Mouse (Mus musculus) adrenal gland, postnatal 25 days (tissue): ENCODE data around the gene Rab43. TPM values are rescaled to one million over a fixed set of nuclear protein-coding genes. Genes with fewer than 3 reads are reported as not detected.
A peak's percentile ranks its signal among the peaks of the same experiment; 100 is the strongest.

ENCODE experiments used
- DNase-seq: peaks from one replicate; pipeline ENCODE4 v3.0.0; 2021; ENCODE audit warnings: mixed read lengths
- total RNA-seq: library from RNA; stranded (reverse); gene quantifications from 2 replicates; pipeline ENCODE4 v1.2.3, GENCODE M21; 2021

Rab43 gene
- total RNA-seq, 1 experiment from 2014 or later = 34.9 TPM

DNA sequence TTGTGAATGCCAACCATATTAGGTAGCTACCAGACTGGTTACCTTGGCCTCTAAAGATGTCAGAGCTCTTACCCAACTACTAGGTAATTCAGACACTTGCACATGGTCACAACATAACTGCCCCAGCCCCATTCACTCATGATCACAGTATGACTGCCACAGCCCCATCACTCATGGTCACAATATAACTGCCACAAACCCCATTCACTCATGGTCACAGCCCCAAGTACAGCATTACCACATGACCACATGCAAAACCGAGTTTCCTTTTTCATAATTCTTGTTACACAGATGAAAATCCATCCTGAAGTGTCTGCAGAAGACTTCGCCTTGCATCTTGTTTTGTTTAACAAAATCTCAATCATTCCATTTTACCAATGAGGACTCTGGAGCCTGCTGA is 63.9 kb downstream of the Rab43 start:
- DNase-seq = no peak

DNA sequence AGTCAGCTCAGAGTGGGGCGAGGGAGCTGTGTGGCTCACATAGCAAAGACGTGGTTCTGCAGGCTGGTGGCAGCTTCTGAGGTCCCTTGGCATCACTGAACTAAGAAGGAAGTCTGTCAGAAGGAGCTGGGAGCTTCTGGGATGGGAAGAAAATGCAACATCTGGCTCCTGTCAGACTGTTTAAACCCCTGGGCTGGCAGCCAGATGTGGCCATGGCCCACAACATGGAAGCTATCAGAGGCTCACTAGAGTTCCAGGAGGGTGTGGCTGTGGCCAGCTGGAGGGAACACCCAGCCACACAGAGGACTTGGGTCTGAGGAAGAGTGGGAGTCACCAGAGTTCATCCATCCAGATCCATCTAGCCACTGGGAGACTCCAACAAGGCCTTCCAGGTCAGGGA is 65.1 kb downstream of the Rab43 start:
- no peak for DNase-seq

DNA sequence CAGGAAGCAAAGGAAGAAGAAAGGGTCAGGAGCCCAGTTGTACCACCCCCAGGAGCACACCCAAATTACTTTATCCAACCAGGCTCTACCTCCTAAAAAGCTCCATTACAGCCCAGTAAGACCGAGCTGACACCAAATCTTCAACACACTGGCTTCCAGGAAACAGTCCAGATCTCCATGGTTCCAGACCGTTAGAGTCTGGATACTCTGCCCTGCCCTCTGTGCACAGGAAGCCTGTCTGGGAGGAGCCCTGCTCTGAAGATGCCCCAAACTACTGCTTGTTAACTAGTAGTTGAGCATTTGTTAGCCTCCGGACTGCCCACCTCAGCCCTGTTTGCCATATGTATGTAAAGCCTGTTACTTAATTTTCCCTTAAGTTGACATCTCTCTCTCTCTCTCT is 65.9 kb downstream of the Rab43 start:
- no peak for DNase-seq

DNA sequence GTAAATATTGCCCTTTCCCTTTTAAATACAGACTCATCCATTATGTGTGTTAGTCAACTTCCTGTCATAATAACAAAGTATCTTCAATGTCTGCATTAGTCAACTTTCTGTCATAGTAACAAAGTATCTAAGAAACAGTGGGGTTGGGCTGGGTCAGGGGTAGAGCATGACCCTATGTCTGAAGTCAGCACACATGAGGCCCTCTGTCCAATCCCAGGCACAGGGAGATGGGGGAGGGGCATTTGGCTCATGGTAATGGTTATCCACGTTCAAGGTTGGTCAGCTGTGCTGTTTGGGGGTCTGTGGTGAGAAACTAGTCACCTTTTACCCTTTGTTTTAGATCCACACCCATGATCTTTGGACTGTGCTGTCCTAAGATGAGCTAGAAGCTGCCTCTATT is 66.7 kb downstream of the Rab43 start:
- DNase-seq = peak; percentile 18

DNA sequence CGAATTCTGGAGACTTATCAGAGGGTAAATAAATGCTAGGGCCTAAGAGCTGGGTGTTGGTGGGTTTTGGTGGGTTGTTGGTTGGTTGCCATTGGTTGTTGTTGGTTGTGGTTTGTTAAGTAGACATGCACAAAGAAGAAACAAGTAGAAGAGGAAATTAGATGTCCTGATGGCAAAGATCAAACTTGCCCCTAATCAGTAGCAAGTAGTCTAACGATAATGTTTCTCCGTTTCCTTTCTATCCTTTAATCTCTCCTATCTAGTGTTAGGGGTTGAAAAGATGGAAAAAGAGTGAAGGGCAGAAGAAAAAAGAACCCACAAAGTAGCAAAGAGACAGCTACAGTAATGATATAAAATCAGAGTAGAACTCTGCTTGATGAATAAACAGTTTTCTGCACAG is 67.3 kb downstream of the Rab43 start:
- no peak for DNase-seq

DNA sequence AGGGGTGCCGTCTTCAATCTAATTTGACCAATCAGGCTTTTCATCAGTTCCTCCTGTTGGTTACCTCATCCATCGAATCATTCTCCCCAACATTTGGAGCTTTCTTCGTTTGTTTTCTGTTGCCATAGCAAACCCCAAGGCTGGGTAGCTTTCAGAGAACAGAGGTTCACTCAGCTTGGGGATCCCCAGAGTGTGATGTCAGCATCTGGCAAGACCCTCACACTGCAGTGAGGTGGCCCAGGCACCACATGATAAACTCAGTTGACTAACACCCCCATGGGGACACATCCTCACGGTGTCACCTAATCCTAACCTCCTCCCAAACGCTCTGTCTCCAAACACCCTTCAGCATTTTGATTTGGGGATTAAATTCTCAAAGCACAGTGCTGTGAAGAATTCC is 68.7 kb downstream of the Rab43 start:
- DNase-seq = no peak

DNA sequence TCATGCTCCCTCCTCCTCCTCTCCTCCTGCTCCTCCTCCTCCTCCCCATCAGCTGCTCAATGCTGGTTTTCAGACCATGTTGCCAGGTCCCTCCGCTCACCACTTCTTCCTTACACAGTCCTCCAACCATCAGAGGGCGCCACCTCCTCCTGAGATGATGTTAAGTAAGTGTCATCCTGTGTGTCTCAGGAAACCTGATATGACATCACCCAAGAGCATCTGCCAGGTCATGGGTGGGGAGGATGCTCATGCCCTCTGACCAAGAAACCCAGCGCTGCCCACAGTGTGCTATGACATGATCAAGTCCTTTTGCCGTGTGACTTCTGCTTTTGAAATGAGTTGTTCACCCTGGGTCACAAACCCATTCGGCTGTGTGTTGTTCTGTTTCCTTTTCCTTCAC is 69.2 kb downstream of the Rab43 start:
- DNase-seq = no peak

DNA sequence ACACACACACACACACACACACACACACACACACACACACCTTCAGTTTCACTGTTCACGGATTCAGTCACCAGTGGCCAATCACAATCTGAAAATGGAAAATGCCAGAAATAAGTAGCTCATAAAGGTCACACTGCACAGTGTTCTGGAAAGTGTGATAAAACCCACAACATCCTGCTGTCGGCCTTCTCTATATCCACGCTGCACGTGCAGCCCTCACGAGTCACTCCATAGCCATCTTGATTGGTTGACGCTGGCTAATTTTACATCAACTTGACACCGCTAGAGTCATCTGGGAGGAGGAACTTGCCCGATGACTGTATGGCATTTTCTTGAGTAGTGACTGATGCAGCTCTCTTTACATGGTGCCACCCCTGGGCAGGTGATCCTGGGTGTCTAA is 70.0 kb downstream of the Rab43 start:
- DNase-seq = no peak

DNA sequence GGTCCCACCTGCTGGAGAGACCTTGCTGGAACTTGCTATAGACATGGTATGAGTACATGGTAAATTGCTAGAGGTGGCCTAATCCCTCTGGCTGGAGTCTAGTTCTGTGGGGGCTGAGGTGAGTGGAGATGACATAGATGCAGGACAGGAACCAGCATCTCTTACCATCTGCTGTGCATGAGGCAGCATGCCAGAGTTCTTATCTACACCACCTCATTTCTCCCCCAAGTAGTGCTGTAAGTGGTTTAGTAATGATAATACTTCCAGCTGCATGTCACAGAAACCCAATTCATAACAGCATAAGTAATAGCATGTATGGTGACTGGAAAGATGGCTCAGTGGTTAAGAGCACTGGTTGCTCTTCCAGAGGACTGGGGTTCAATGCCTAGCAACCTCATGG is 71.5 kb downstream of the Rab43 start:
- DNase-seq = no peak

DNA sequence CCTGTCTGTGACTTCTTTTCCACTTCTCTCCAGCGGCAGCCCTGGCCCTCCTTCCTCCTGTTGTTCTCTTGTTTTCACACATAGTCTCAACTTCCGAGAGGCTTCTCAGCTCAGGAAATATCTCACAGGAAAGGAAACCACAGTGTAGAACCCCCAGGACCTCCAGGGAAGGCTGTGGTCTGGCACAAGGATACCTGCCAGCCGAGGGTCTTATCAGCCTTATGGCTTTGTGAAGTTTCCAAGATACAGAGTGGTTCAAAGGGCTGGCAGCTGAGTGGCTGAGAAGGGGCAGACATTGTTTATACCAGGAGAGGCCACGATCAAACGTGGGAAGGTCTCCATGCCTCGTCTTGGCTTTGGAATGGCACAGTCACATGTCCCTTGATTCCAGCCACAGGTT is 72.1 kb downstream of the Rab43 start:
- DNase-seq = no peak

Other genes starting within 250 kb of the Rab43 start
- 0.58 and 0.90 TPM in 2 replicates for gene Prokr1, start 221.4 kb downstream of the Rab43 start, total RNA-seq
- 8.0 and 9.8 TPM in 2 replicates for gene Aplf, start 140.0 kb downstream of the Rab43 start, total RNA-seq
- 0.67 and 0.71 TPM in 2 replicates for gene Efcc1, start 81.3 kb downstream of the Rab43 start, total RNA-seq
- not detected in 2 replicates for gene Gp9, start 34.1 kb downstream of the Rab43 start, total RNA-seq
- 5.1 and 6.2 TPM in 2 replicates for gene Gm45140, start 23.6 kb upstream of the Rab43 start, total RNA-seq
- 24.8 and 36.1 TPM in 2 replicates for gene Isy1, start 26.6 kb upstream of the Rab43 start, total RNA-seq
- 346 and 405 TPM in 2 replicates for gene Cnbp, start 38.9 kb upstream of the Rab43 start, total RNA-seq
- 103 and 108 TPM in 2 replicates for gene Copg1, start 75.7 kb upstream of the Rab43 start, total RNA-seq
- gene Hmces, start 101.8 kb upstream of the Rab43 start, total RNA-seq = 29.7 and 29.9 TPM in 2 replicates
- gene H1fx, start 169.5 kb upstream of the Rab43 start, total RNA-seq = 15.1 and 19.1 TPM in 2 replicates
- 313 and 326 TPM in 2 replicates for gene Rab7, start 233.1 kb upstream of the Rab43 start, total RNA-seq